Mouse (Mus musculus): ENCODE measurements around the gene Ccdc8.

Gene Ccdc8

GRCm38 (mm10) chr7:17010010-17010347, 17.5 kb downstream of the Ccdc8 start:
- no peak for DNase-seq (ENCODE audit: low spot score)

GRCm38 (mm10) chr7:17011909-17012590, 19.5 kb downstream of the Ccdc8 start:
- no peak for DNase-seq (ENCODE audit: low spot score)

GRCm38 (mm10) chr7:17015381-17015780, 22.9 kb downstream of the Ccdc8 start:
- DNase-seq (ENCODE audit: low spot score): no peak

GRCm38 (mm10) chr7:17017036-17017435, 24.5 kb downstream of the Ccdc8 start:
- no peak for DNase-seq (ENCODE audit: low spot score)

GRCm38 (mm10) chr7:17017921-17018320, 25.4 kb downstream of the Ccdc8 start:
- no peak for DNase-seq (ENCODE audit: low spot score)

- DNase-seq (ENCODE audit: low spot score): no peak
Observed at GRCm38 (mm10) chr7:17019426-17020166, 27.1 kb downstream of the Ccdc8 start.

- DNase-seq (ENCODE audit: low spot score): no peak
Observed at GRCm38 (mm10) chr7:17022176-17022575, 29.7 kb downstream of the Ccdc8 start.

- no peak for DNase-seq (ENCODE audit: low spot score)
Observed at GRCm38 (mm10) chr7:17023701-17024100, 31.2 kb downstream of the Ccdc8 start.

GRCm38 (mm10) chr7:17024141-17024540, 31.6 kb downstream of the Ccdc8 start:
- DNase-seq (ENCODE audit: low spot score): no peak

- no peak for DNase-seq (ENCODE audit: low spot score)
Observed at GRCm38 (mm10) chr7:17024814-17025504, 32.5 kb downstream of the Ccdc8 start.

GRCm38 (mm10) chr7:17025505-17025894, 33.0 kb downstream of the Ccdc8 start:
- DNase-seq (ENCODE audit: low spot score): no peak

GRCm38 (mm10) chr7:17025896-17026622, 33.6 kb downstream of the Ccdc8 start:
- no peak for DNase-seq (ENCODE audit: low spot score)

GRCm38 (mm10) chr7:17026710-17027587, 34.4 kb downstream of the Ccdc8 start:
- DNase-seq (ENCODE audit: low spot score): no peak

GRCm38 (mm10) chr7:17027588-17028343, 35.3 kb downstream of the Ccdc8 start, which contains the start of gene Ppp5c:
Ppp5c (minus strand) TSS chr7:17027924.
- DNase-seq (ENCODE audit: low spot score): peak; percentile 97

- no peak for DNase-seq (ENCODE audit: low spot score)
Observed at GRCm38 (mm10) chr7:17028923-17029322, 36.4 kb downstream of the Ccdc8 start.

- DNase-seq (ENCODE audit: low spot score): no peak
Observed at GRCm38 (mm10) chr7:17030239-17030638, 37.7 kb downstream of the Ccdc8 start.

- DNase-seq (ENCODE audit: low spot score): no peak
Observed at GRCm38 (mm10) chr7:17038018-17038695, 45.6 kb downstream of the Ccdc8 start.

- DNase-seq (ENCODE audit: low spot score): no peak
Observed at GRCm38 (mm10) chr7:17039373-17039772, 46.9 kb downstream of the Ccdc8 start.

GRCm38 (mm10) chr7:17045743-17046142, 53.2 kb downstream of the Ccdc8 start:
- no peak for DNase-seq (ENCODE audit: low spot score)
